Comparison of ENCODE assay signal across 17 mouse cellular contexts in genomic region chr2:156576850-156577587, GRCm38 (mm10).
"Had no signal": no experiment of that assay in that cellular context is flagged by ENCODE, and none has a peak within 500 bp of the region (broad histone marks: within the 10 kb centered on the region; RNA-seq: fewer than 3 reads in every experiment).

No protein-coding gene starts in this region.

- H3K27me3 ChIP-seq: liver, embryonic 13.5 days; midbrain, embryonic 12.5 days; midbrain, embryonic 15.5 days; neural tube, embryonic 13.5 days; stomach, embryonic 15.5 days had no signal

- ATAC-seq: midbrain, embryonic 15.5 days had no signal

- H3K9me3 ChIP-seq: liver, embryonic 13.5 days; midbrain, embryonic 12.5 days; midbrain, embryonic 15.5 days; neural tube, embryonic 13.5 days; stomach, embryonic 15.5 days had no signal

- H3K4me2 ChIP-seq: liver, embryonic 13.5 days; midbrain, embryonic 12.5 days; midbrain, embryonic 15.5 days; neural tube, embryonic 13.5 days; stomach, embryonic 15.5 days had no signal

- H3K4me1 ChIP-seq: liver, embryonic 13.5 days; midbrain, embryonic 12.5 days; midbrain, embryonic 15.5 days; stomach, embryonic 15.5 days had no signal

- H3K4me3 ChIP-seq: layer of hippocampus, adult 2 months; liver, embryonic 13.5 days; midbrain, embryonic 12.5 days; midbrain, embryonic 15.5 days; neural tube, embryonic 13.5 days; stomach, embryonic 15.5 days had no signal

- H3K27ac ChIP-seq: kidney, postnatal 0 days; layer of hippocampus, adult 2 months; liver, embryonic 13.5 days; macrophage; midbrain, embryonic 12.5 days; midbrain, embryonic 15.5 days; neural tube, embryonic 13.5 days; stomach, embryonic 15.5 days had no signal

- DNase-seq: kidney, adult 2 months; kidney, postnatal 25 days; layer of hippocampus, adult 9-11 months; liver, embryonic 13.5 days; lung, adult 2 months; lung, postnatal 14 days; retina, postnatal 1 day; right cerebral cortex, postnatal 25 days; spleen, adult 18-20 months; thymus, postnatal 25 days had no signal

- H3K36me3 ChIP-seq: liver, embryonic 13.5 days; midbrain, embryonic 12.5 days; midbrain, embryonic 15.5 days; neural tube, embryonic 13.5 days; stomach, embryonic 15.5 days had no signal

- H3K9ac ChIP-seq: liver, embryonic 13.5 days; midbrain, embryonic 12.5 days; midbrain, embryonic 15.5 days; neural tube, embryonic 13.5 days; stomach, embryonic 15.5 days had no signal
